Mouse (Mus musculus) G1E (cell line): ENCODE data around the gene Plekhh2. TPM values are rescaled to one million over a fixed set of nuclear protein-coding genes. Genes with fewer than 3 reads are reported as not detected.
"Not testable (repeated sequence)": the region's sequence is repeated elsewhere in the genome, so short reads cannot be mapped to it uniquely, and the experiment has no call there.

Experiments used
- ATAC-seq: 2 replicates; pipeline ENCODE4 v1.8.0; 2016; ENCODE audit warnings: mild to moderate bottlenecking; ENCODE audit not compliant: insufficient number of reproducible peaks, poor library complexity, low FRiP score, severe bottlenecking; ENCODE audit errors: extremely low read depth
- DNase-seq: peaks from one replicate; pipeline ENCODE4 v3.0.0; 2012; ENCODE audit warnings: low spot score
- H3K27me3 ChIP-seq: 2 replicates; pipeline ENCODE4 v1.6.1; 2012; ENCODE audit warnings: mild to moderate bottlenecking, low read length, inconsistent platforms; ENCODE audit not compliant: insufficient read depth
- H3K36me3 ChIP-seq: replicated peaks from 2 replicates; pipeline ENCODE3; 2012; ENCODE audit warnings: mild to moderate bottlenecking, inconsistent platforms
- H3K4me1 ChIP-seq: 2 replicates; pipeline ENCODE4 v1.6.1; 2012; ENCODE audit warnings: low read depth, low read length, inconsistent platforms, mixed read lengths; ENCODE audit not compliant: insufficient read depth
- H3K4me3 ChIP-seq: 2 replicates; pipeline ENCODE4 v1.5.1; 2012; ENCODE audit warnings: low read depth, mild to moderate bottlenecking, inconsistent platforms, low read length, moderate library complexity, mixed read lengths
- H3K9me3 ChIP-seq: replicated peaks from 2 replicates; pipeline ENCODE4 v1.6.1; 2012; ENCODE audit warnings: inconsistent platforms
- CTCF ChIP-seq: IDR thresholded peaks from 2 replicates; pipeline ENCODE4 v1.5.1; 2012; ENCODE audit warnings: low read depth, low read length, inconsistent platforms, mixed read lengths
- GATA1 ChIP-seq: IDR thresholded peaks from 2 replicates; pipeline ENCODE4 v1.6.1; 2012; ENCODE audit warnings: borderline replicate concordance, low read length, inconsistent platforms, mixed read lengths
- GATA2 ChIP-seq: IDR thresholded peaks from 2 replicates; pipeline ENCODE4 v1.6.1; 2012; ENCODE audit warnings: low read depth, low read length, inconsistent platforms, borderline replicate concordance
- POLR2AphosphoS5 ChIP-seq: IDR thresholded peaks from 2 replicates; pipeline ENCODE4 v1.6.1; 2012; ENCODE audit warnings: low read depth, low read length, inconsistent platforms; ENCODE audit not compliant: insufficient replicate concordance
- TAL1 ChIP-seq: conservative IDR thresholded peaks from 2 replicates; pipeline ENCODE4 v1.6.1; 2012; ENCODE audit warnings: low read depth, low read length, inconsistent platforms, mixed read lengths
- polyA plus RNA-seq: library from polyadenylated mRNA; stranded (reverse); fragments of >175 nt; gene quantifications from 2 replicates; pipeline ENCODE4 v1.2.3, GENCODE M21; 2012
- total RNA-seq, 2 experiments: library from RNA; stranded (forward) in 1 of 2; stranded (reverse) in 1 of 2; fragments of 200-1000 nt in 1 of 2; fragments of >200 nt in 1 of 2; fragmentation: Nextera tagmentation in 1 of 2; gene quantifications; 2 replicates each; pipeline ENCODE4 v1.2.3; 2014 to 2017

The Plekhh2 gene
- total and polyA plus RNA-seq, 3 experiments = 0.01 to 0.49 TPM; not detected in 1

- TF ChIP-seq POLR2AphosphoS5 (no peak), TAL1 (no peak), CTCF (no peak), GATA1 (no peak), GATA2 (no peak)
- ATAC-seq = no peak
- Histone ChIP-seq H3K27me3 (peaks cover 2% of the 10 kb centered on the region), H3K4me1 (peaks cover 8% of the 10 kb centered on the region), H3K9me3 (0 out of 2 replicates have a peak, but pooled peaks cover 2% of the 10 kb centered on the region), H3K4me3 (no peak overlapping the region), H3K36me3 (no peaks in the 10 kb centered on the region)
- no peak for DNase-seq
These were observed 25.6 kb downstream of the Plekhh2 start for GRCm38 (mm10) chr17:84537301-84537700.

GRCm38 (mm10) chr17:84537966-84538365 is 26.3 kb downstream of the Plekhh2 start:
- DNase-seq = no peak
- H3K4me1 ChIP-seq = peaks cover 8% of the 10 kb centered on the region
- peaks cover 2% of the 10 kb centered on the region for H3K27me3 ChIP-seq
- H3K9me3 ChIP-seq = 0 out of 2 replicates have a peak, but pooled peaks cover 2% of the 10 kb centered on the region
- ATAC-seq = no peak
- H3K4me3 ChIP-seq = no peak overlapping the region
- TF ChIP-seq CTCF = no peak
- no peak for TF ChIP-seq GATA2
- TF ChIP-seq TAL1 = no peak
- no peak for TF ChIP-seq POLR2AphosphoS5
- no peak for TF ChIP-seq GATA1
- H3K36me3 ChIP-seq = no peaks in the 10 kb centered on the region

GRCm38 (mm10) chr17:84540603-84541002 is 28.9 kb downstream of the Plekhh2 start:
- Histone ChIP-seq H3K27me3 (peaks cover 2% of the 10 kb centered on the region; the same call in 1 of the 2 replicates), H3K4me3 (no peak overlapping the region; the same call in 1 of the 2 replicates), H3K36me3 (no peaks in the 10 kb centered on the region), H3K4me1 (peaks cover 8% of the 10 kb centered on the region), H3K9me3 (0 out of 2 replicates have a peak, but pooled peaks cover 2% of the 10 kb centered on the region)
- peak; percentile 8 for ATAC-seq
- no peak for TF ChIP-seq GATA1
- TF ChIP-seq GATA2 = no peak
- no peak for TF ChIP-seq TAL1
- TF ChIP-seq CTCF = no peak
- no peak for TF ChIP-seq POLR2AphosphoS5
- DNase-seq = peak; percentile 5

- ATAC-seq (no peak), DNase-seq (no peak)
- no peaks in the 10 kb centered on the region for H3K4me1 ChIP-seq
- no peaks in the 10 kb centered on the region for H3K9me3 ChIP-seq
- no peak for TF ChIP-seq CTCF
- no peak for TF ChIP-seq TAL1
- no peak for TF ChIP-seq GATA1
- no peak for TF ChIP-seq GATA2
- peaks cover 2% of the 10 kb centered on the region; the same call in 1 of the 2 replicates for H3K27me3 ChIP-seq
- H3K4me3 ChIP-seq = no peak overlapping the region
- no peaks in the 10 kb centered on the region for H3K36me3 ChIP-seq
These were observed 39.5 kb downstream of the Plekhh2 start for GRCm38 (mm10) chr17:84550902-84551877.

GRCm38 (mm10) chr17:84552230-84552629 is 40.5 kb downstream of the Plekhh2 start:
- Histone ChIP-seq H3K4me3 (no peak overlapping the region), H3K27me3 (no peaks in the 10 kb centered on the region), H3K4me1 (no peaks in the 10 kb centered on the region), H3K9me3 (no peaks in the 10 kb centered on the region), H3K36me3 (no peaks in the 10 kb centered on the region)
- ATAC-seq (no peak), DNase-seq (no peak)
- TF ChIP-seq GATA1 (no peak), CTCF (no peak), POLR2AphosphoS5 (no peak), GATA2 (no peak), TAL1 (no peak)

GRCm38 (mm10) chr17:84564264-84564663 is 52.6 kb downstream of the Plekhh2 start:
- H3K9me3 ChIP-seq, DNase-seq, H3K36me3 ChIP-seq: not testable (repeated sequence)

More at GRCm38 (mm10) chr17:84564264-84564663, 52.6 kb downstream of the Plekhh2 start:
- not testable (repeated sequence) for H3K4me1 ChIP-seq, H3K4me3 ChIP-seq, H3K27me3 ChIP-seq, ATAC-seq
